Mouse (Mus musculus): ENCODE measurements around the gene Serinc3.
"Not testable (repeated sequence)": the region's sequence is repeated elsewhere in the genome, so short reads cannot be mapped to it uniquely, and the experiment has no call there.

The Serinc3 gene

DNA sequence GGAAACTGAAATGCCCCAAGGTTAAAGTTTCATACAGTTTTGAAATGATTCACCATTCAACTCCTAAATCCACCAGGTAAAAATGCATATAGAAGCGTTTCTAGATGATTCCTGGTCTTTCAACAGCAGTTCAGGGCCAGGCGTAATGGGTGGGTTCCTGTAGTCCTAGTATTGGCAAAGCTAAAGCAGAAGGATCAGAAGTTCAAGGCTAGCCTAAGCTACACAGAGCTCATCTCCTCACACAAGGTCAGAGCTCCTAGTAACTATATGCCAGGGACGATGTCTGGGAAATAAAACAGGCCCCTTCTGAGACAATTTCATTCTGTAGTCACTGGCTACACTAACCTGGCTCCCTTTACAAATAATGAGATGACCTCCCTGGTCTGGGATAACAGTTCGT is 13.7 kb downstream of the Serinc3 start:
- no peak for DNase-seq (ENCODE audit: low spot score in 2 of 2)

DNA sequence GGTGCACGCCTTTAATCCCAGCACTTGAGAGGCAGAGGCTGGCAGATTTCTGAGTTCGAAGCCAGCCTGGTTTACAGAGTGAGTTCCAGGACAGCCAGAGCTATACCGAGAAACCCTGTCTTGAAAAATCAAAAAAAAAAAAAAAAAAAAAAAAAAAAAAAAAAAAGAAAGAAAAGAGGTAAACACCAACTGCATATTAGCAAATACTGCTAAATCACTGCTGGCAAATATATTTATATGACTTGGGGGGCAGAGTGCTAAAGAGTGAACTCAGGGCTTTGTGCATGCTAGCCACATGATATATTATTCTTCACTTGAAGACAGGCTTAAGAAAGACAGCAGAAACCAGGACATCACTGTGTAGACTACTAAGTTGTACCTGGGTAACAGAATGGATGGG is 23.5 kb downstream of the Serinc3 start:
- DNase-seq (ENCODE audit: low spot score in 2 of 2) = not testable (repeated sequence)

DNA sequence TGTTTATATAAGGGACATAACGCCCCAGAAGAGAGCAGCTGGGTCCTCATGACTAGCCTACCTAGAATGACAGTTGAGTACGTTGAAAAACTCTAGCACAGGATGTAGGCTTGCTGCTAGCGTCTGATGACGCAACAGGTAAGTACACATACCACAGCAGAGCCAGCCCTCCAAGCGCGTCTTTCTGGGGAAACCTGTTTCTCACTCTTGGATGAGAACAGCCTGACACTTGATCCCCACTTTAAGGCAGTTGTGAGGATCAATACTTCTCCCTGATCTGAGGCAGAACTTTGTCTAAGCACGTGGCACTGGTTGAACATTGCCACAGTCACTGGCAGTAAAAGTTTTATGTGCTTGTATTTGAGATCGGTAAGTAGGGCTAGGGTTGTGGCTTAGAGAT is 24.5 kb downstream of the Serinc3 start:
- DNase-seq (ENCODE audit: low spot score in 2 of 2) = no peak

DNA sequence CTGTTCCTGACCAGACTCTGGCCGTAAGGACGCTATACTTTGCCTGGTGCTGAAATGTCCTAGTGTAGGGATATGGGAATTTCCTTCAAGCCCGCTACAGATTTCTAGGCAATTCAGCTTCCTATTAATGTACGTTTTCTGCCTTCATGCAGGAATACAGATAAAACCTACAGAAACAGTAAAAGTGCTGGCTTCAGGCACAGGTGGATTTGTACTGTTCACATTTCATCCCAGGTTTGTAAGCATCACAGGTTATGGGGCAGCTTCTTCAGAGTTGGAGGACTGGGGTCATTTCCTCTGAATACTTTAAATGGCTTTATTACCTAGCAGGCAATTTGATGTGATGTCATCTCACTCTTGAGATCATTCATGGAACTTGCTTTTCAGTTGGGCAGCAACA is 27.1 kb downstream of the Serinc3 start:
- DNase-seq (ENCODE audit: low spot score in 2 of 2) = no peak

DNA sequence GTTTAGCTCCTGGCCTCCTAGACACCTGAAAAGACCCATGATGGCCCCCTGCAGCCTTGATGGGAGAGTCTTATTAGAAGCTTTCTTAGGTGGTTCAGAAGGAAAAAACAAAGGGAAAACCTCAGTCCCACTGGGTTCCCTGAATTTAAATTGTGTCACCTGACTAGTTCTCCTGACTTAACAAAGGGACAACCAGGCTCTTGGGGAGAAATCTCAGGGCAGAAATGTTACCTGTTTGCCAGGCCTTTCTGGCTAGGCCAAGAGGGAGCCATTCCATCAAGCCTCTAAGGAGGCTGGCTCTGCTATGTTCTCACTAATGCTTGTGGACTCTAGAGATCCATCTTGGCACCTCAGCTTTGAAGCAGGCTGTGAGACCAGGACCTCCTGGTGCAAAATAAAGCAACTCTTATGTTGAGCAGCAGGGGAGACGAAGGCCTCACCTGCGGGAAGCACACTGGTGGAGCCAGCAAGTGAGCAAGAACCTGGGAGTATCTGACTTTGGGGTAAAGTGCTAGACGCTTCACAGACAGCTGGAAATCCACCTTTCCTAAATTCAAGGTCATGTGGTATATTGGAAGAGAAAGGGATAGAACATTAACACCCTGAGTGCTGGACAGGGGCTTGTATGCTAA is 27.6 kb downstream of the Serinc3 start:
- DNase-seq (ENCODE audit: low spot score in 2 of 2) = no peak

DNA sequence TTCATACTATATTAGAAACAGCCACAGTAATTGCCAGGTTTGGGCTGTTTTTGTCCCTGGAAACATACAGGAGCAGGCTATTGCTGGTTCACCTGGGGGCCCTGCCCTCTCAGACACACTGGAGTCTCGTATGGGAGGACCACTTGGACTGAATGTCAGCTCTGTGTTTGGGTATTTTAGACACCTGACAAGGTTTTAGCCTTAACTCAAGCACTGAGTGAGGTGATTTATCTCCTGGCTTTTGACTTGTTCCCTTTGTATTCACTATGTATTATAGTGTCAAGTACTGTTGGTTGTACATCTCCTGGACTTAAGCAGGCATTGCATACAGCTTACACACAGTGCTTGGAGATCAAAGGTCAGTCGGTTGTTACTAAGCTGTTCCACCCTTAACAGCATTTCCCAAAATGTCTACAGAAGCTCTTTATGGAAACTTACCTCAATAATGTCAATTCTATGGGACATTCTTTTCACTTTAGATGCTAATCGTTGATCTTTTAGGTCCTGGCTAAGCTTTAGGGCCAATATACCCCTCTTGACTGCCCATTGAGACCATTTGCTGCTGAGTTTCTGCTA is 28.2 kb downstream of the Serinc3 start:
- no peak for DNase-seq (ENCODE audit: low spot score in 2 of 2)

DNA sequence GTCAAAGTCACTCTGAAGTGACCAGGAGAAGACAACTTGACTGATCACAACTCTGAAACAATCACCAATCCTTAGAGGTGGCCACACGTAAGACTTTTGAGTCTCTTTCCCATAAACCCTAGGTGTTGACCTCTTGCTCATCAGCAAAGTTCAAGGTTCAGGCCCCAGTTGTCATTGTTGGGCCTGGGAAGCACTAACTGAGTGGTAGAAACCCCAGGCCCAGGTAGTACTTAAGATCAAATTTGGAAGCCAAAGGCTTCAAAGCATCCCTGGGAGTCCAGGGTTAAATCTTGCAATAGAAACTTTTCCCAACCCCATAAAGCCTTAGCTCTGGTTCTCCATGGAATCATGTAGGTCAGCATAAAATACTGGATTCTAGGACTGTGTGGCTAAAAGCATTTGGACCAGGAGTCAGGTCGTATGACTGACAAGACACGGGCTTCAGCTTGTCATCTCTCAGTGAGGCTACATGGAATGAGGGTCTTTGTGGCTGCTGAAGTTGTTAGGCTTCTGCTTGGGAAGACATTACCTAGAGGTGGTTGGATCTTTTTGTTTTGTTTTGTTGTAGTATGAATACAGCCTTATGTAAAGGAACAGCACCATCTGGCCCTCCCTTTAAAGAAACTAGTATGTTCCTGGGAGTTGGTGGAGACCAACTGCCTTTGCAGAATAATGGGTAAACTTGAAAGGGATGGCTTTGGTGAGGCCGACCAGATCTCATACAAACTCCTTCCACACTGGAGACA is 28.9 kb downstream of the Serinc3 start:
- DNase-seq (ENCODE audit: low spot score in 2 of 2) = no peak

DNA sequence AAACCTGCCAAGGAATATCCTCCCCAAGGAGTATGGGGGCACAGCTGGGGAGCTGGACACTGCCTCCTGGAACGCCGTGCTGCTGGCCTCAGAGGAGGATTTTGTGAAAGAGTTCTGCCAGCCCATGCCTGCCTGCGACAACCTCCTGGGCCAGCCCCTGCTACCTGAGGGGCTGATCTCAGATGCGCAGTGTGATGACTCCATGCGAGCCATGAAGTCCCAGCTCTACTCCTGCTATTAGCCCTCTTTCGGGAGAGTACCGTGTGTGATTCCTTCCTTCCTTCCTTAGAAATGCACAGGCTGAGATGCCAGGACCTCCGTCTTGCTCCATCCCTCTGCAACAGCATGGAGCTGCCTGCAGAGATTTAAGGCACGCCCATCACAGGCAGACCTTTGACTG is 29.5 kb downstream of the Serinc3 start:
- no peak for DNase-seq (ENCODE audit: low spot score in 2 of 2)

DNA sequence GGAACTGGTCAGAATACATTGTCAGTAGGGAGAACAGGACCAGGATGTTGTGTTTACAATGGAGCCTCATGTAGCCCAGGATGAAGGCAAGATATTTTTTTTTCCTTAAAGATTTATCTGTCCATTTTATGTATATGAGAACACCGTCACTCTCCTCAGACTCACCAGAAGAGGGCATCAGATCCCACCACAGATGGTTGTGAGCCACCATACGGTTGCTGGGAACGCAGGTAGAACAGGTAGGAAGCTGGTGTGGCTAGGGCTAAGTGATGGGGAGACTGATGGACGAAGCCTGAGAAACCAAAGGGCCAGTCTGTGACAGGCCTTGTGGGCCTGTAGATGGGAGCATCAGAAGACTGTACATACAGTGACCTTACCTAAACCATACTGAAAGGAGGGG is 30.9 kb downstream of the Serinc3 start:
- DNase-seq (ENCODE audit: low spot score in 2 of 2) = no peak

DNA sequence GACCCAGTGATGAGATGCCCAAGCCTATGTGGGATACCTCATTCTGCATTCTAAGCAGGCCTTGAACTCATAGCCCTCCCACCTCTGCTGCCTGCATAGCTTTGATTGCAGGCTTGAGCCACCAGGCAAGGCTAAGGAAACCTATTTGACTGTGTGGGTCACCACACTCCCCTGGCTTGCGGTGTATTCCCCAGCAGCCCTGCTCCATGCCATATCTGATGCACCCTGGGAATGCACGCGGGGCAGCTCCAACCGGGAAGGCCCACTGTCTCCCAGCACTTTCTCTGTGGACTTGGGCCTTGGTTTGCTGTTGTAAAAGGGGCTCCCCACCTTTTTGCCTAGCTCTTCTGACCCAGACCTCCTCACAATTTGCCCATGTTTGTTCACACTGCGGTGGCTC is 31.7 kb downstream of the Serinc3 start:
- DNase-seq (ENCODE audit: low spot score in 2 of 2) = no peak

DNA sequence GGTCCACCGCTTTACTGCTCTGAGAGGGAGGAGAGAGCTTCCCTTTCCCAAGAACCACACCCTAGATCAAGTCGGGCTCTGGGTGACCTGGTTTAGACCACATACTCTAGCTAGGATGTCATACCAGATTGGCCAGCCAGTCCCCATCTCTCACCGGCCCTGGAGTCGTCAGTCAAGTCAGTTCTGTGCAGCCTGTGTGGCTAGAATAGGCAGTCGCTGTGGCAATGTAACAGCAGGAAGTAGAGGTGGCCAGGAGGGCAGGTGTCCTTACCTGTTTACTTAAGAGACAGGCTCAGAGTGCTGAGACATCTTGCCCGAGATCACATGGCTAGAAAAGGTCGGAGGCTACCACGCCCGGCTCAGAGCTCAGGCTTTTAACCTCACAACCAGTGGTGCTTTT is 33.8 kb downstream of the Serinc3 start:
- no peak for DNase-seq (ENCODE audit: low spot score in 2 of 2)

DNA sequence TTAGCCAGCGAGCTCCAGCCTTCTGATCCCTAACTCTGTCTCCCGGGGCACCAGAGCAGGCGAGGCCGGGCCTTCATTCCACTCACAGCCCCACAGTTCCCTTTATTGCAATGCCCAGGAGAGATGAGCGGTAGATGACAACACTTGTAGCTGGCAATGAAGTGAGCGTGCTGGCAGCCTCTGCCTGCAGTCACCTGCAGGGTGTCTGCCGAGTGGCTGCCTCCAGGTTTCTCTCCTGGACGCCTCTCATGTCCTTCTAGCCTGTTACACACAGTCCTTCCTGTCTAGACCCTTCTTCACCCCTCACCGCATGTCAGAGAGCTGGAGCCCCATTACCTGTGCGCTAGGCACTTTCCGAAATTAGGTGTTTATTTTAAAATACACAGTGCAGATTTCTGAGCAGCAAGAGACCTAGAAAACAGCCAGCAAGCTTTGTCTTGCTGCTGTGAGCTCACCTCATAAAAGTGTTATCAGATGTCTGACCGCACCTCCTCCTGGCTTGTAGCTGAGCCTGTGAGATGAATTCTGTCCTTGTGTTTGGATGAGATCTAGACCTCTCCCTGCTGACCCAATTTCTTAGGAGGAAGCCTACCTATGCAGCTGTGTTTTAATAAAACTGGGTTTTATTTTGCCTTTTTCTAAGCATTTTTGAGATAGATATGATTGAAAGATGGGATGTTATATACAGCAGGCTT is 35.5 kb downstream of the Serinc3 start:
- no peak for DNase-seq (ENCODE audit: low spot score in 2 of 2)

DNA sequence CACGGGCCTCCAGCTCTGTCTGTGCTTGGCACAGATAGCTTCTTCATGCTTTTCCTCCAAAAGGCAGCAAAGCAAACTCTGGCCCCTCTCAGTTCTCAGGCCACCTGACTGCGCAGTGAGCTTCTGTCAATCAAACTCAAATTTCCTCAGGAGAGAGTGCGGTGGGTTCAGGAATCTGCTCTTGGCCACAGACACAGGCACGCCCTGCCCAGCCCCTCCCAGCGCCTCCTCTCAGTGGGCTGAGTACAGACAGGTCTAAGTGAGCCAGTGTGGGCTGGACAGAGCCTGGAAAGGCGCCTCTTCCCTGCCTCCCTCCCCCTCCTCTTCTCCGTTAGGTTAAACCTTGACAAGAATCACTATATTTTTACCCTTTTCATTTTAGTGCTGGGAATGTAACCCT is 36.9 kb downstream of the Serinc3 start:
- no peak for DNase-seq (ENCODE audit: low spot score in 2 of 2)

DNA sequence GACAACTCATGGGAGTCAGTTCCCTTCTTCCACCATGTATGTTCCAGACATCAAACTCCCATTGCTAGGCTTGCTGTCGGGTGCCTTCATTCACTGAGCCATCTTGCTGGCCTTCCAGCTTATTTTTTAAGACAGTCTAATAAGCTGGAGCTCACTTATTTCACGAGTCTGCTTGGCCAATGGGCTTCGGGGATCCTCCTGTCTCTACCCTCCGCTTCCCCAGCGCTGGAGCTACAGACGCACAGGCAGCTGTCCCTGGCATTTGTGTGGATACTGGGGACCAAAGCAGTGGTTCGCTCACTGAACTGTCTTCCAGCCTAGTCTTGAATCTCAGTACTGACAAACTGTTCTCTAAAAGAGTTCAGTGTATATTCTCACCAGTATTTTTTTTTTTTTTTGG is 38.8 kb downstream of the Serinc3 start:
- no peak for DNase-seq (ENCODE audit: low spot score in 2 of 2)

DNA sequence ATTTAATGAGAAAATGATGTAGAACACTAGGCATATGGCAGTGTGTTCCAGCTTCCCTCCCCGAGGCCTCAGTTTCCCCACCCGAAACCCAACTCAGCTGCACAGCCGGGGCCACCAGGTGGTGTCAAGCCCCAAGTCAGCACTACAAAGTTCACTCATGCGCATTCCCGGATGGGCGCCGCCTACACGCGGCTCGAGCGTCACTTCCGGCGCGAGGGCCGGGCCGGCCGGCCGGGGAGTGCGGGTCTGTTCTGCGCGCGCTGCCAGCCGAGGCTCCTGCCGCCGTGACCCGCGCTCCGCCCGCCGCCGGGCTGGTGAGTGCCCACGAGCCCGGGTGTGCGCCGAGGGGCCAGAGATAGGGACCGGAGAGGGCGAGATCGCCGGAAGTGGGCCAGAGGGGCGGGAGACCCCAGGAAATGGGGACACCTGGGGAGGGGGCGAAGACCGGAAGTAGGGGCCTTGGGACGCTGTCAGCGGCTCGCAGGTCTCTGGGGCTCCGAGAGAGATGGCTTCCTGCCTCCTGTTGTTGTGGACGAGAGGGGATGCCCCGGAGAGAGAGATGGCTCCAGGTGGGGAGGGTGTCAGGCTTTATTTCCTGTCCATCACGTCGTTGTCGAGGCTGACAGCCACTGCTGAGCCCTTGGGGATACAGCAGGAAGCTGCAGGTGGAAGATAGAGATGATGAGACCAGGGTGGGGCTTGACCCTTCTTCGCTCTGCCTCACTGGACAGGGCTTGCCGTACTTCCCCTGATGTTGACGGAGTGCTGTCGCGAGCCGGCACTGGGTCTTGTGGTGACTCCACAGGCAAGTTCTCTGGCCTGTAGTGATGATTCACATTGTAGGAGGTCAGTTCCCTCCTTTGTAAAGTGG is 42.6 kb downstream of the Serinc3 start, which contains the start of gene Ttpal:
Gene Ttpal, plus strand, starts transcription at position 214 of the 871 bp plus-strand sequence.
- peak; percentile 86 to 89 for DNase-seq (ENCODE audit: low spot score in 2 of 2)

DNA sequence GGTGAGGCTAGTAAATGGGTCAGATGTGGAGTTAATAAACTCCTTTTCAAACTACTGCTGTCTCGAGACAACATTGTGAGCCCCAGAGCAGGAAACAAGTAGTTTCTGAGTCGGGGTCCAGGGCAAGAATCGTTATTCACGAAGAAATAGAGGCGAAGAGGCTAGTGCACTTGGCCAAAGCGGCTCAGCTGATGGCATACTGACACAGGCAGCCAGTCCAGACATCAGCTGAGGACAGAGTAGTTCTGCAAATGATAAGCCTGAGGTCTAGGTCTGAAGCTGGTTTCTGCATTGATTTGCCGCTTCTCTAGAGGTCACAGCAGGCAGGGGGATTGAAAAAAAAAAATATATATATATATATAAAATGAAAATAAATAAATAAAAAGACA is 43.2 kb downstream of the Serinc3 start:
- no peak for DNase-seq (ENCODE audit: low spot score in 2 of 2)

DNA sequence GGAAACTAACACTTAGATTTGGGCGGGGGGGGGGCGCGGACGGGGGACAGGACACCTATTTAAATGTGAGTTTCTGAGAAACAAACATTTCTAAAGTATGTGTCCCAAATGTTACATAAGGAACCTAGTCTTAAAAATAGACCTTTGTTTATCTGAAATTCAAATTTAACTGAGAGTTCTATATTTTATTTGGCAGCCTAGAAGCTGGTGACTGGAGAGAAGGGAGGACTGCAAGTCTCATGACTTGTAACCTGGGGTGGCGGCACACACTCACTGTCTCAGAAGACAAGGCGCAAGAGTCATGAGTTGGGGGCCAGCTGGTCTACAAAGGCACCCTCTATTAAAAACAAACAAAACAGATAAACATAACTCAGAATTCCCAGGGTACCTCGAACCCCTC is 43.9 kb downstream of the Serinc3 start:
- no peak for DNase-seq (ENCODE audit: low spot score in 2 of 2)

DNA sequence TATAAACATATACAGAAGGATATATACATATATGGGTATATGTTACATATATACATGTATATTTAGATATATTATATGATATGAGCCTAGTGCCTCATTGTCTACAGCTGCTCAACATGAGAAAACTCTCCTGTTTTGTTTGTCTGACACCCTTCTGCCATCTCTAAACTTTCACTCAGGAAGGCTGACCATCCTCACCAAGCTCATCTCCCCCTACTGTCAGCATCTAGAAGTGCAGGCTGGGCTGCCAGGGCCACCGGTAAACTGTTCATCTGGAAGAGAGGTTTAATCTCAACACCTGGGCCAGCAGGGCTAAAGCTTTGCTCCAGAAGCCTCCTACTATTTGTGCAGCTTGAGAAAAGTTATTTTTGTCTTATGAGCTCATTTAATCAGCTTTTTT is 45.7 kb downstream of the Serinc3 start:
- DNase-seq (ENCODE audit: low spot score in 2 of 2) = peak; percentile 53 to 65

DNA sequence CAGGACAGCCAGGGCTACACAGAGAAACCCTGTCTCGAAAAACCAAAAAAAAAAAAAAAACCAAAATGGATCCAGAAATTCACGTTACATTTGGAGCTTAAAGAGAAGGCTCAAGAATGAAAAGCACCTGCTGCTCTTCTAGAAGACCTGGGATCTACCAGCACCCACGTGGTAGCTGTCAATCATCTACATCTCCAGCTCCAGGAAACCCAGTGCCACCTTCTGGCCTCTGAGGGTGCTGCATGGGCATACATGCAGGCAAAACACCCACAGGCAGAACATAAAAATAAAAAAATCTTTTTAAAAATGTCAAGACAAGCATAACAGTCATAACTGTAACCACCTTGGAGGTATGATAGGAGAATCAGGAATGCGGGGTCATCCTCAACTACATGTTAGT is 47.3 kb downstream of the Serinc3 start:
- peak; percentile 48 to 49 for DNase-seq (ENCODE audit: low spot score in 2 of 2)

DNA sequence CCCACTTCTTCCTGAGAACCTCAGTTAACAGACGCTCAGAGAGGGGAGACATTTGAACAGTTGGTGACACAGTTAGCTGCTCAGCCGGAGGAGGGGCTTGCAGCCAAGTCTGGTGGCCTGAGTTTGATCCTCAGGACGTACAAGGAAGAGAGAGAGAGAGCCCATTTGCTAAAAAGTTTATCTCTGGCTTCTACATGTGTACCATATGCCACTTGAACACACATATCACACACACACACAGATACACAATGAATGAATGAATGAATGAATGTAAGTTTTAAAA is 48.1 kb downstream of the Serinc3 start:
- DNase-seq (ENCODE audit: low spot score in 2 of 2) = no peak

DNA sequence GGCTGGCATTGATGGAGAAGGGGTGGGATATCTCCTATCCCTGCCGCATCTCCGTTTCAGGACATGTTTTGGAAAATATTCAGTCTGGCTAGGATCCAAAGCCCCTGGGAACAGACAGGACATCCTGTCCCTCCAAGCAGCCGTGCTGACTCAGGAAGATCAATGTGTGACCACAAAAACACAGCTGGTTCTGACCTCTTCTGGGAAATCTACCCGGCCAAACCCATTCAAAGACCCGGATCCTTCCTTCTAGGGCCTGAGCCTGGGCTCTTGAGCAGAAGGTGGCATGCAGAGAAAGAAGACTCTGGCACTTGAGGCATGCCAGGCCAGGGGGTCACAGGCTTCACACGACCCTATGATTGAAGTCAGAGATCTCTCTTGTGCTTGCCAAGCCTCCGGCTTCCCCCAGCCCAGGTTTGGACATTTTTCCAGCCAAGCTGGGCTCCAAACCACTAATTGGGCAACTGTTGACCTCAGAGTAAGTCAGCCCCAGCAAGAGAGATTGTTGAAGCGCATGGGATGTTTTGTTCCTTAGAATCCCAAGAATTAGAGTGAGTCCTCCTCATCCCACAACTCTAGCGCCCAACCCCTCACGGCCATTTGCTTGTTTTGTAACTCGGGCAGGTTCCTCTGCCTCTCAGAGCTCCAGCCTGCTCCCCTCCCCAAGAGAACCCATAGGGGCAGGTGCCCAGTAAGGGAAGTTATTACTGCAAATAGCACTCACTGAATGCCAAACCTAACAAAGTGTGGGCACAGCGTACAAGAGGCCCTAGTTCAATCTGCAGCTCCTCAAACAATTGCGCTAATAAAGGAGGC is 48.7 kb downstream of the Serinc3 start:
- no peak for DNase-seq (ENCODE audit: low spot score in 2 of 2)
